Mouse (Mus musculus) embryo, embryonic 11.5 days (tissue): ENCODE measurements around the gene Itm2b.

ENCODE experiments used
- DNase-seq: peaks from one replicate; pipeline ENCODE4 v3.0.0-alpha.2; 2012; ENCODE audit warnings: low read depth, low spot score

Itm2b gene

DNA sequence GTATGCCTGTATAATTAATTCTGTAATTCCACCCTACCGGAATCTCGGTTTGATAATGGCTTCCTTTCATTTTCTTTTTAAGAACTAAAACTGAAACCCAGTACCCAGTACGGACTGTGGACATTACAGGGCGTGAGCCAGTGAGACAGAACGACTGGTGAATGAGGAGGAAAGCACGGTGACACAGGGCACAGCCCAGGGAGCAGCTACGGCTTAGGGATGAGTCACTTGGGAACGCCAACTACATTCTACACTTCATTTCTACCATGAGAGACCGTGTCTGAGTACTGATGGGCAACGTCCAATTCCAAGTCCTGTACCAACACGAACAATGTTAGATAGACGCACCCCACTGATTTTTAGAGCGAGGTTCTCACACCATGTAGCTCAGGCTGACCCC, 16.1 kb downstream of the Itm2b start:
- no peak for DNase-seq

DNA sequence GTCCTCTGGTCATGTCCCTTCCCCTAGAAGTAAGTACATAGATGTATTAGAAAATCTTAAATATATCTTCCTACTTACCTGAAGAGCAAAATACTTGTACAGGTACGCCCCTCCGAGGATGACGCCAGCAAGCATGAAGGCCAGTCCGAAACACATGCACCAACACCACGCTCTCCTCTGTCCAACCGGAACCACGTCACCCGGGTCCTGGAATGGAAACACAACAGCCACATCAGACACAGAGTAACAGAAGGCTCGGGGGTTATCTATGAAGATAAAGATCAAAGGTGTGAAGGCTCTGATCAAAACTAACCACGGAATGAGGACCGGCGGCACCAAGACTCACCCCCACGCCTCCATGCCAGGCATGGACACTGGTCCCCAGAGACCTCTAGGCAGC, 16.9 kb downstream of the Itm2b start:
- DNase-seq: no peak

DNA sequence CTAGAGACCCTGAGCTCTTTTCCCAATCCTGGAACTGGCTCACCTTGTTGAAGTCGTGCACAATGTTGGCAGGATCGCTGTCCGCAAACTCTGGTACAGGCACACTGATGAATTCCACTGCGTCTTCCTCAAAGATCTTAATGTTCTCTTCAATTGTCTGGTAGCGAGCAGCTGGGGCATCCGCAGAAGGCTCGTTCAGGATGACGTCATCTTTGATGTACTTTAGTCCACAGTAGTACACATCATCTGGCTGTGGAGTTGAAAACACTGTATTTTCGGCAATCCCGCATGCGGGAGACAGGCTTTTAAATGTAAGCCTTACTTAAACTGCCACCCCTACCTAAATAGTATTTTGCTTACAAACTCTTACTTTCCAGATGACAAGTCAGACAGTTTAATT, 18.8 kb downstream of the Itm2b start:
- no peak for DNase-seq

DNA sequence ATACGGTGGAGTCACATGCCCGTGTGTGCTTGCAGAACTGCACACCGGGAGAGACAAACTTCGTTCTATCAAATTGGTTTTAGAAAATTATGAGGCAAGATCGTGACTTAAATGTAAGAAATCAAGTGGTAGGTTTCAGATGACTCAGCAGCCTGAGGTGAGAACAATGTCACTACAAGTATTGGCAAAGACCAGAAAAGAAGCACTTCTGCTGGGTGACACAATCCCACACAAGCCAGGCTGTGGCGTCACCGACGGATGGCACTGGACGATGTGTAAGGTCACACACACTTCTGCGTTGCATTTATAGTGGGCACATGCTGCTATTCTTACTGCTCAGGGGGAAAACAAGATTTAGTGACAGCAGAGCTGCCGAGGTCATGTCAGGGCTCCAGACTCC, 21.3 kb downstream of the Itm2b start:
- no peak for DNase-seq

DNA sequence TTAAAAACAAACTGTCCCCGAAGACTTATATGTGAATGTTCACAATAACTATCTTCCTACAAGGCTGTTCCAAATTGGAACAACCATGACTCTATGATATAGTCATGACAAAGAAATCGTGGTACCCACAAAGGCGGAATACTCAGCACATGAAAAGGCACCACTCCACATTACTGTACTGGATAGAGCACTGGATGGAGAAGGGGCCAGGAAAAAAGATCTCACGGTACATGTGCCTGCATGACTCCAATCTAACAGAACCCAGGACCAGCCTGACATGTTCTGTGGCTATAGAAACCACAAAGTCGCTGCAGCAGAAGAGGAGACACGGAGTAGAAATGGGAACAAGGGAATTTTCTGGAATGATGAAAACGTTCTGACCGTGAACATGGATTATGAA, 30.4 kb downstream of the Itm2b start:
- DNase-seq: no peak

DNA sequence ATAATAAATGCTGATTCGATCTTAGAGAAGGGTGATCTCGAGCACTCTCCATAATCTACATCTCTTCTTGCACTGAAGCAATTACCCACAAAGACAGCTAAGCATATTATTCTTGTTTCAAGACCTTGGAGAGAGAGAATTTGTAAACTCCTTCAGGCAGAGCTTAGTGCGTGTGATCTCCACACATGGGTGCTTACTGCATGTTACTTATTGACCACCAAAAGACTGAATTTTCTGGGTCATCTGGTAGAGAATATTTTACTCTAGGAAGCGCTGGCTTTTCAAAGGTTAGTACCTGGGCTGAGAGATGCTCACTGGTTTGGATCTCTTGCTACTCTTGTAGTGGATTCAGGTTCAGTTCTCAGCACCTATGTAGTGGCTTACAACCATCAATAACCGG, 34.0 kb downstream of the Itm2b start:
- no peak for DNase-seq

DNA sequence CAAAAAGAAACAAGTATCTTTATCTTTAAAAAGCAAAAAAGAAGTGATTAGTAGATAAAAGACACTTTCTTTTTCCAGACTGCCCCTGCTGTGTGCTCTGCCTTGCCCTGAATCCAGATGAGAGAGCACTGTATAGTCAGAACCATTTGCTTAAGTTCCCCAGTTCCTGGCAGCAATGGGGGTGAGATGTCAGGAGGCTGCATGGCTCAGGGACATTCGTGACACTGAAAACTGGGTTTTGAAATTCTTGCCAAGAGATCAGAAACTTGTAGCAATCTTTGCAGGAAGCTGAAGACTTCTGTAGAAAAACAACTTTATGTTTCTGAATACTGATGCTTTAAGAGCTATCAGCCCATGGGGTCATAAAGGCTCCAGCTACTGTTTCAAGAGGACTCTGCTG, 35.1 kb downstream of the Itm2b start:
- DNase-seq: no peak

DNA sequence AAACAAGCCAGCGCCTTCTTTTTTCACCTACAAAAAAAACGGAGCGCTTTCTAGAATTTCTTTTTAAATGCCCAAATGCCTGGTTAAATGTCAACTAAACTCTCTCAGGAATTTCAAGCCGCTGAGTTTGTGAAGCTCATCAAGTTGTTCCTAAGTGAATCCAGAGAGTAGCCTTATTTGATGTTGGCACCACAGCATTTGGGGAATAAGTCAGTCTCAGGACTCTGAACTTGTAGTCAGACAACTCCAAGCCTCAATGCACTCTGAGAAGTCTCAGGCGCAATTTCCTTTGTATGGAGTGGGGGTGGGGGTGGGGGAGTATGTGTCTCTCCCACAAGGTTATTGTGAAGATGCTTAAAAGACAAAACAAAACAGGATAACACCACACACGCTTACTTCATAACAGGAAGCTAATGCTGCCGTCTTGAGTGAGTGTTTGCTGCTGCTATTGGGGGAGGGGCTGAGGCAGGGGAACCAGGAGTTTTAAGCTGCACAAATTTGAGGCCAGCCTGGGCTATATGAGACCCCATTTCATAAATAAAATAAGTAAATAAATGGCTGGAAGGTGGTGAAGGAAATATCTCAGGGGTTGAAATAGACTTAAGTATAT, 35.9 kb downstream of the Itm2b start:
- no peak for DNase-seq

DNA sequence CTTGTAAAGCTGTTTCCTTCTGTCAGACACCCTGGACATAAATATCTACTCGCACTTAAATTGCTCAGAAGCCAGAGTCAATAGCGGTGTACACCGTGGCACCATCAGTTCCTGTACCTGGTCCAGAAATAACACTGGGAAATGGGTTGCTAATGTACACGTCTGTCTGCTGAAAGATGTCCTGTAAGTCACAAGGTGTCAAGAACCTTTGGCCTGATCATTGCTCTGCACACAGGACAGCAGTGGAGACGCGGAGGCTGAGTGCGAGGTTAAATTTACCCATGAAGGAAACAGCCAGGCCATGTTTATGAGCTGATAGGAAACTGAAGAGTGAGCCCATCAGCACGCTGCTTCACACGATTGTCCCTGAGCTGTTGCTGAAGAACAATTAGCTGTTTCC, 37.8 kb downstream of the Itm2b start:
- DNase-seq: no peak

DNA sequence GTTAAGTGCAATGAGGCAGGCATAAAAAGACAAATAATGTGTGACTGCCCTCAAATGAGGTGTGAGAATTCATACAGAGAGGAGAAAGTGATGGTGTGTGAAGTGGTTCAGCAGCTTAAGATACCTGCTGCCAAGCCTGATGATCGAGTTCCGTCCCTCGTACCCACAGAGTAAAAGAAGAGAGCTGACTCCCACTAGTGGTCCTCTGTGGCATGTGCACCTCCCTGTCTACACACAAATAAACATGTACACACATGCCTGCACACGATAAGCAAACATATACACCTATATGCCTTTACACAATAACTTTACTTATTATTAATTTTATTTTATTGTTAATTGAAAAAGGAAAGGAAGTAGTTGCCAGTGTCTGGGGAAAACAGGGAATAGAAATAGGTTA, 39.5 kb downstream of the Itm2b start:
- no peak for DNase-seq

DNA sequence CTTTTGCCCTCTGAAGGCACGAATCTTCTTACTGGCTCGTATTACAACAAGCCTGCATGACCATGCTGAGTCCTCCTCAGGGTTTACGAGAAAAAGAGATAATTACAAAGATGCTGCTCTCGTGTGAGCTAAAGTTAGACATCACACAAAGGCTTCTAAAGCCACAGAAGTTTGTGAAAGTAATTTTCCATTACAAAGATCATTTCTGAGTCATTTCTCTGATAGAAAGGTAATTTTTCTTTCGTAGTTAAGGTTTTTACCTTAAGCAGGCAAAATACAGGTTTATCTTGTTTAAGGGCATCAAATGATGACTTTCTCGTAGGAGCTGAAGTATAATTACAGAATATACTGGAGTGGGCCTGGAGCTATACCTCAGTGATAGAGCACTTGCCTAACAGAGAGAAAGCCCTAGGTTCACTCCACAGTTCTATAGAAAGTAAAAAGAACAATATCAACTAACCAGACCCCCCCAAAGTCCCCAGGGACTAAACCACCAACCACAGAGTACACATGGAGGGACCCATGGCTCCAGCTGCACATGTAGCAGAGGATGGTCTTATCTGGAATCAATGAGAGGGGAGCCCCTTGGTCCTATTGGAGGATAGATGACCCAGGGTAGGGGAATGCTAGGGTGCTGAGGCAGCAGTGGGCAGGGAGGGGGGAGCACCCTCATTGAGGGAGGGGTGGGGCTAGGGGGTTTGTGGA, 44.9 kb downstream of the Itm2b start:
- DNase-seq: no peak

DNA sequence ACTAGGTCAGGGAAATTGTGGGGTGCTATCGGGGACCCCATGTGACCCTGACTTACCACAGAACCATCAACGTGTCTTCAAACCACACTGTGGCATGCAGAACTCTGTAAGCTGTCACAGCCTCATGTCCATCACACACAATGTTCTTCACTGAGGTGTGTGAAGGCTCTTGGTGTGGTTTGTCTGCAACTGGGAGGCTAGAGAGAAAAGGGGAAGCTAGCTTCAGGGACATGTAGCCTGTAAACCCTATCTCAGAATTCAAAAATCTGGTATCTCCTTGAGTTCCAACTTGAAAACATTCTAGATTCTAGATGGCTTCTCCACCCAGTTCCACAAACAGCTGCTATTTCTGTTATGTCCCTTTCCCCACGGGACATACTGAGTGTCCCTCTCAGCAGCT, 45.5 kb downstream of the Itm2b start:
- DNase-seq: no peak

DNA sequence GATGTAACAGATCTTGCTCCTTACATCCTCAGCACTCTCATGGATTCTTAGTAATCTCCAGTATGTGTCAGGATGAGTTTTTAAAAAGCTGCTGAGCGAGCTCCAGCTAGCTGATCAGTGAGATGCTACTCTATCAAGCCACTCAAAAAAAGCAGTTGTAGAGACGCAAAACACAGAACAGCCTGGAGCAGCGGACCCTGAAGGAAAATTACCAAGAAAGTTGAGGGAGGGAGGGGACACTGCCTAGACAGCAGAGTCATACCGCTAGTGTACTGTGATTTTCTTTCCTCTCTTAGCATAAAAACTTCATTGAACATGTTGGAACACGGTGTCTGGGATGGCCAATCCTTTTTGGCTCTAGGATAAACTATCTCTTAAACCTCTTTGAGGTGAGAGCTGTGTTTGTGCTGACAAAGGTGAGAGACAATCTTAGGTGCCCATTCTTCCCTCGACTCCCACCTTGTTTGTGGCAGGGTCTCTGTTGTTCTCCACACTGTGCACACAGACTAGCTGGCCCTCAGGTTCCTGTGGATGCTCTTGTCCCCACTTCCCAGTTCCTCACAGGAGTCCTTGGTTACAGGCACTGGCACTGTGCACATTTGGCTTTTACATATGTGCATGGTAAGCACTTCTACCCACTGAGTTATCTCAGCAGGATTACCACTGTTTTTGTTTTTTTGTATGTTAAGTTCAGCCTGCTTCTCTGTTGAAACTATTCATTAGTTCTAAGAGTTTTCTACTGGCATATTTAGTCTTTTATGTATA, 48.6 kb downstream of the Itm2b start:
- no peak for DNase-seq

DNA sequence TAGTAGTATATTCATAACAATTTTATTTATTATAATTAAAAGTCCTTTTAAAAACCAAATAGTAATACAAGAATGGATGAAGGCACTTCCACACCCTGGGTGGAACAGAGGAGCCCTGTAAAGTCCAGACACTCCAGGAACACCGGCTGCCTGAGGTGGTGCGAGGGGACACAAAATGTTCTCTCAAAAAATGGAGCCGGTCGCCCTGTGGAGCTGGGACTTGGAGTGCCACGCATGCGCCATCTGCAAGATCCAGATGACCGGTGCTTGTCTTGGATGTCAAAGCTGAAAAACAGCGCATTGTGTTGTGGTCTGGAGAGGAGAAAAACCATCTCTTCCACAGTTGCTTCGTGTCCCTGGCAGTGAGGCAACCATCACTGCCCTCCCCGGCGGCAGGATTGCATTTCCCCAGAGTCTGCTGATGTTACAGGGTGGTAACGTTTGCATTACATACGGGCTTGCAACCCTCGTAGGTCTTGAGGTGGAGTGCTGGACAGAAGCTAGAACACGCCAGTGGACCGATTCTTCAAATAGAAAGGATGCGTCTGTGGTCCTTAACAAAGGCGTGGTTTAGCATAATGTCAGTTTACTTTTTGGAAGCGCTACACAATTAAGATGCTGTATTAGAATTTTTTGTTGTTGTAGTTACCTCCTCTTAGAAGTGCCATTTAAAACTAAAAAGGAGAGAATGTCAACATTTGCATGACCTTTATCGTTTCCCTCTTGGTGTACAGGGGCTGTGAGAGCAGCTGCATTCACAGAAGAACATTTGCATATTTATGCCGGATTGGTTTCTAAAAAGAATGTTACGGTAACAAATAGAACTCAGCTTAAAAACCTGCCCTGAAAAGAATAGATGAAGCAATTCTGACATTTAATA, 49.9 kb downstream of the Itm2b start:
- no peak for DNase-seq

DNA sequence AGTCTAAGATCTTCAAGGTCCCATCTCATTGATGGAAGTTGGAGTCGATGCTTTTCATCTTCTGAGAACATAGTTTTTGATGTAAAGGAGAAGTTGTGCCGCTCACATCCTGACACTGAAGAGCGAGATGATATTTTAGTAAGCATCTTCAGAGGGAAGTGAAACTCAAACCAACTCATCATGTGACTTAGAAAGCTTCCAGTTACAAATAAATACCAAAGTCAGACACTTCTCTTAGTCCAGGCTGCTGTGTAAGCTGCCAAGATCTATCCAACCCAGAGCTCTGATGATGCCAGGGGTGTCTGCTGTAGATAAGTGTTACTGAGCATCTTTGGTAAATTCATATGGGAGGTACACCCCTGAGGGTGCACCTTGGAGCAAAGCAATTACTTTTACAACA, 51.2 kb downstream of the Itm2b start:
- no peak for DNase-seq

DNA sequence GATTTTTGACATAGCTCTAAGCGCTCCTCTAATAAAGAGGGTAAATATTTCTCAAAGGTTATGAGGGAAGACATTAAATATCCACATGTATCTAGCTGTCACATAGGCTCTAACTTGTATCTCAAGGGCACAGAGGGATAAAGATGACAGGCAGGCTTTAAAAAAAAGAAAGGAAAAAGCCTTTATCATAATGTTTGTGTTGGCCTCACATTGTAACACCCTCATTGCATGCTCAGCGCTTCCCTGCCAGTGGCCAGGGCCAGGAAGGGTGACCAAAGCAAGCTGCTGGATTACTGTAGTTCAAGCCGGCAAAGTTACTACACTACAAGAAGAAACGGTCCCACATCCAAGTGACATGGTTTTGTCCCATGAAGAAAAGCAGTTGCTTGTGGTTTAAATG, 53.7 kb downstream of the Itm2b start:
- DNase-seq: no peak

DNA sequence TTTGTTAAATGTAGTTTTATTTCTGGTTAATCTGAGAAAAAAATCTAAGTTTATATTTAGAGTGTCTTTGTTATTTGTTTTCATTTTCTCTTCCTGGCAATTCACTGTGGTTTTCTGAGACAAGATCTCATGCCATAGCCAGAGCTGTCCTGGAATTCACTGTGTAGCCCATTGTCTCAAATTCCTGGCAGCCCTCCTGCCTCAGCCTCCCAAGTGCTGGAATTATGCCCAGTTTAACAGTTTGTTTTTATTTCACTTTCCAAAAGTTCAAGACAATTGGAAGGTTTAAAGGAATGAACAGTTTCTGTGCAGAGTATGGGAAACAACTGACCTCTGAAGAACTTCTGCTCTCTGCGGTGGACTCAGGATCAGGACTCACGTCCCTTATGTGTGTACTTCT, 55.2 kb downstream of the Itm2b start:
- DNase-seq: no peak

DNA sequence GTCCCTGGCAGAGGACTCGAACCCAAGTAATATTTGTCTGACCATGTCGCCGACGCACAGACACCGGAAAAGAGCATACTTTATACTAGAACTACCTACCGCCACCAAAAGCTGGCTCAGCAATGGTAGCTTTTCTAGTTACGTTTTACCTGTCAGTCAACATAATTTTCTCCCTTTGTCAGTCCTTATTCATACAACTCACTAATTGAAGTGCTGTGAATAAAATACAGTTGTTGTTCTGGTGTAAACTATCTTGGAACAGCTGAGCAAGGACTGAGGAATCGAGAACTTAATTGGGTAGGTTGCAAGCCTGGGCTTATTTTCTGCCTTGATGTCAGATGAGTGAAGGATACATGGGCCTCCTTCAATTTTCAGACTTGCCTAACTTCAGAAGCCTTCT, 58.6 kb downstream of the Itm2b start:
- no peak for DNase-seq

DNA sequence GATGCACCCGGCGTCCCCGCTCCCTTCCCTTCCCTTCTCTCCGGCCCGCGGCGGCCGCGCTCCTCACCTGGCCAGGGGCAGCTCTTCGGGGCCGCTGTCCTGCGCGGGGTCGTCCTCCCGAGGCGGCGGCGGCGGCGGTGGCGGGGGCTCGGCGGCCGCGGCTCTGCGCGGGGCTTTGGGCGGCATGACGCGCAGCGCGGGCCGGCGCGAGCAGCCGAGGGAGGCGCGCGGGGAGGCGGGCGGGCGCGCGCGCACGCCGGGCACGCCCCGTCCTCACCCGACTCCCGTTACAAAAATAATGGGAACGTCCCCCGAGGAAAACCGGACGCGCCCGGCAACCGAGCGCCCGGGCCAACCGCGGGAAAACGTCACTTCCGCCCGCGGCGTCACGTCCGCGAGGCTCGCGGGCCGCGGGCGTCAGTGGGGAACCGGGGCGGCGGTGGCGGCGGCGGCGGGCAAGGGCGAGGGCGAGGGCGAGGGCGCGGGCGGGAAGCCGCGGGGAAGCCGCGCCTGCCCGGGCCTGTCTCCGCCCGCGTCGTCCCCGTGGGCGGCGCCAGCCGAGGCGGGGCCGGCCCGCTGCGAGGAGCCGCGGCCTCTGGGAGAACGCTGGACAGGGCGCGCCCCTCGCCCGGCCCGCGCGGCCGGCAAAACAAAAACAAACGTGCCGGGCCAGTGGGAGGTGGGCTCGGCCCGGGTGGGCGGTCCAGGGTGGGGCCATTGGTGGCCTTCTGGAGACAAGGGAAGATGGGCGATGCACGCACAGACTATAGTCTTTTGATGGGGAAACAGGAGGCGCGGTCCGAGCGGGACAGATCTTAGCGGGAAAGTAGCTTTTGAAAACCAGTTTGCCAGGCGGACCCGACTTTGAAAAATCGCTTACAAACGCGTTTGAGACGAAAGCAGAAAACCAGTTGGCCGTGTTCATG, 59.4 kb downstream of the Itm2b start, which contains the start of gene Rb1:
Rb1 (minus strand) TSS at position 367 of the 926 bp plus-strand sequence.
- peak; percentile 69 for DNase-seq

DNA sequence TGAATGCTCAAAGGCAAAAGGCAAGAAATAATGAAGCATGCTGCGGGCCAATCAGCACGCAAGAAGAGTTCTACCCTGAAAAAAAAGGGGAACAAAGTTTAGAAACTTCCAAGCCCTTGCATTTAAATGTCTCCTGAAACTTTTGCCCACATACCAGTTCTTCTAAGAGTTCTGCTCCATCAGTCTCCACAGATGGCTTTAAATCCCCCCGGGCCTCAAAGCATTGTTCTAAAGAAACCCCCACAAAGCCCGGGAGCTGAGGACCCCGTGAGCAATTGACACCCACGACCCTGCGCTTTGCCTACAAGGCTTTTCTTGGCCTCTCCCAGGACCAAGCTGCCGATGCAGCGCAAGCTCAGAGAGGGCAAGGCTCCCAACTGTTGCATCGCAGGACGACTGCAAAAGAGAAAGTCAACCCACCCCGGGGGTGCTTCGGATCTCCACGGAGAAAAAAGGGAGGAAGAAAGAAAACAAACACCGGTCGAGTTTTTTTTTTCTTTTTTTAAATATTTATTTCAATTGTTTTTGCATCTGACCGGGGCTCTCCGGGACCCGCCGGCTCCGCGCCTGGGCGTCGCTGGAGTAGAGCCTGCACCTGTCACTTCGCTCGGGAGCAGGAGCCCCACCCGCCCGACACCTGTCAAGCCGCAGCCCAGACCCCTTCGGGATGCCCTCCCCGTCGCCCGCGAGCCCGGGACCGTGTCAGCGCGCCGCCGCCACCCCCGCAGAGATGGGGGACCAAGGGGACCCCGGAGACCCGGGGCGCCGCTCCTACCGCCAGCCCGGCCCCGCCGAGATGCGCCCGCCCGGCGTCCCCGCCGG, 60.2 kb downstream of the Itm2b start:
- DNase-seq: peak; percentile 24
